26 mouse cellular contexts compared by ENCODE assay signal in genomic region chr5:48340808-48341433, GRCm38 (mm10). TPM values are rescaled to one million over a fixed set of nuclear protein-coding genes. Genes with fewer than 3 reads are reported as not detected.
DNase-seq lines count a peak whose midpoint lies in the region; ATAC-seq and TF ChIP-seq lines count a peak whose summit lies in the region.
"Had no signal": no experiment of that assay in that cellular context is flagged by ENCODE, and none has a peak within 500 bp of the region (broad histone marks: within the 10 kb centered on the region; RNA-seq: fewer than 3 reads in every experiment).

No protein-coding gene starts in this region.

- H3K9me3 ChIP-seq in kidney, embryonic 14.5 days (ENCODE audit: control insufficient read depth, low read length): no peaks in the 10 kb centered on the region
- no peaks in the 10 kb centered on the region for H3K9me3 ChIP-seq in kidney, postnatal 0 days (replicated peaks; ENCODE audit: low read length)
- H3K9me3 ChIP-seq: embryonic facial prominence, embryonic 12.5 days; embryonic facial prominence, embryonic 15.5 days; heart, embryonic 12.5 days; heart, embryonic 15.5 days had no signal

- no peak overlapping the region for H3K27ac ChIP-seq in kidney, embryonic 14.5 days (ENCODE audit: low read depth, low read length)
- H3K27ac ChIP-seq in kidney, postnatal 0 days: no peak overlapping the region
- no peak overlapping the region for H3K27ac ChIP-seq in kidney, adult 2 months (ENCODE audit: insufficient read depth, low read depth, low read length)
- H3K27ac ChIP-seq: embryonic facial prominence, embryonic 12.5 days; embryonic facial prominence, embryonic 15.5 days; gastrocnemius, adult 2 months; heart, embryonic 15.5 days; hindbrain, embryonic 14.5 days; hindbrain, postnatal 0 days had no signal

- no peak for TF ChIP-seq CTCF in kidney, postnatal 0 days (IDR thresholded peaks at IDR 0.05; ENCODE audit: low read depth)
- TF ChIP-seq CTCF in kidney, adult 2 months (conservative IDR thresholded peaks at IDR 0.05; ENCODE audit: insufficient read depth, insufficient read length, low read depth, low read length): no peak

- H3K4me2 ChIP-seq in kidney, embryonic 14.5 days (replicated peaks; ENCODE audit: low read depth, low read length): no peak overlapping the region
- peak overlapping the region; percentile 10; the same call in 1 of the 2 replicates for H3K4me2 ChIP-seq in kidney, postnatal 0 days (ENCODE audit: low read length)
- H3K4me2 ChIP-seq: embryonic facial prominence, embryonic 12.5 days; embryonic facial prominence, embryonic 15.5 days; heart, embryonic 12.5 days; heart, embryonic 15.5 days; hindbrain, embryonic 14.5 days had no signal

- H3K36me3 ChIP-seq in kidney, embryonic 14.5 days (ENCODE audit: control insufficient read depth, insufficient read depth, low read length): no peaks in the 10 kb centered on the region
- H3K36me3 ChIP-seq in kidney, postnatal 0 days (ENCODE audit: insufficient read depth, low read length): no peaks in the 10 kb centered on the region
- no peaks in the 10 kb centered on the region for H3K36me3 ChIP-seq in kidney, adult 2 months (ENCODE audit: control insufficient read depth, insufficient read depth, low read length)
- H3K36me3 ChIP-seq: embryonic facial prominence, embryonic 12.5 days; embryonic facial prominence, embryonic 15.5 days; heart, embryonic 12.5 days; heart, embryonic 15.5 days had no signal

- no peak for TF ChIP-seq POLR2A in kidney, adult 2 months (IDR thresholded peaks at IDR 0.05; ENCODE audit: low read depth, low read length)

- no peak overlapping the region for H3K9ac ChIP-seq in kidney, embryonic 14.5 days (ENCODE audit: low read depth, low read length)
- no peak overlapping the region for H3K9ac ChIP-seq in kidney, postnatal 0 days (ENCODE audit: low read depth, low read length)
- H3K9ac ChIP-seq: embryonic facial prominence, embryonic 12.5 days; embryonic facial prominence, embryonic 15.5 days; forebrain, postnatal 0 days; heart, embryonic 12.5 days; heart, embryonic 15.5 days; hindbrain, embryonic 14.5 days had no signal

- H3K4me3 ChIP-seq in kidney, embryonic 14.5 days (ENCODE audit: low read length): no peak overlapping the region
- no peak overlapping the region for H3K4me3 ChIP-seq in kidney, postnatal 0 days (replicated peaks; ENCODE audit: low read depth, low read length)
- no peak overlapping the region for H3K4me3 ChIP-seq in kidney, adult 2 months (ENCODE audit: insufficient read depth, low read depth, low read length)
- H3K4me3 ChIP-seq: embryonic facial prominence, embryonic 12.5 days; embryonic facial prominence, embryonic 15.5 days; gastrocnemius, adult 2 months; heart, embryonic 12.5 days; heart, embryonic 15.5 days had no signal

- peak; percentile 85 for ATAC-seq in kidney, embryonic 14.5 days (ENCODE audit: low FRiP score, low TSS enrichment)
- no peak for ATAC-seq in kidney, postnatal 0 days (replicated peaks; ENCODE audit: low FRiP score, low read depth)
- ATAC-seq: CD4-positive, CD25-positive, alpha-beta regulatory T cell, adult 4 months; forebrain, embryonic 14.5 days; forebrain, postnatal 0 days; hindbrain, postnatal 0 days; inflammation-experienced regulatory T-cells, adult 6 months had no signal

- no peaks in the 10 kb centered on the region for H3K4me1 ChIP-seq in kidney, embryonic 14.5 days (ENCODE audit: control insufficient read depth, insufficient read depth, low read length)
- no peaks in the 10 kb centered on the region for H3K4me1 ChIP-seq in kidney, postnatal 0 days (replicated peaks; ENCODE audit: insufficient read depth, low read length)
- H3K4me1 ChIP-seq in kidney, adult 2 months (ENCODE audit: control insufficient read depth, insufficient read depth, low read length): no peaks in the 10 kb centered on the region
- H3K4me1 ChIP-seq: embryonic facial prominence, embryonic 12.5 days; embryonic facial prominence, embryonic 15.5 days; heart, embryonic 12.5 days; heart, embryonic 15.5 days had no signal

- 21% methylated on average over 7 of the region's 7 CpGs for WGBS in kidney, embryonic 14.5 days
- 30% methylated on average over 7 of the region's 7 CpGs for WGBS in kidney, postnatal 0 days
- 36% methylated on average over 7 of the region's 7 CpGs for WGBS in kidney, adult 2 months

- DNase-seq in kidney, adult 18-20 months: no peak
- peak; percentile 51 for DNase-seq in kidney, postnatal 0 days (ENCODE audit: low spot score)
- no peak for DNase-seq in kidney, adult 2 months
- DNase-seq in retina, embryonic 14.5 days (ENCODE audit: low spot score): peak; percentile 29
- DNase-seq in adrenal gland, adult (ENCODE audit: inconsistent age in 2 of 2, low spot score in 1 of 2): no peak
- DNase-seq: adrenal gland, adult 8-10 months; adrenal gland, postnatal 25 days; cerebellum, adult 18-20 months; cerebellum, adult 9-11 months; cerebellum, postnatal 25 days; forebrain, postnatal 0 days; gastrocnemius, adult 2 months; gastrocnemius, postnatal 14 days; heart, adult 18-20 months; heart, postnatal 10 days; heart, postnatal 4 days had no signal

- no peaks in the 10 kb centered on the region for H3K27me3 ChIP-seq in kidney, embryonic 14.5 days (ENCODE audit: control insufficient read depth, insufficient read depth, low read length)
- no peaks in the 10 kb centered on the region for H3K27me3 ChIP-seq in kidney, postnatal 0 days (ENCODE audit: insufficient read depth, low read length)
- no peaks in the 10 kb centered on the region for H3K27me3 ChIP-seq in kidney, adult 2 months (replicated peaks; ENCODE audit: control insufficient read depth, insufficient read depth, low read length)
- H3K27me3 ChIP-seq: embryonic facial prominence, embryonic 12.5 days; embryonic facial prominence, embryonic 15.5 days; heart, embryonic 12.5 days; heart, embryonic 15.5 days had no signal

RNA-seq across cellular contexts. Expression of gene 5730480H06Rik, which starts 13.2 kb away (rescaled TPM):
- polyA plus RNA-seq in kidney, embryonic 14.5 days (2014; fragmentation: Nextera tagmentation; extraction: Ambion mirVana): 30.2 and 32.1 TPM in 2 replicates
- 23.6 and 23.8 TPM in 2 replicates for polyA plus RNA-seq in kidney, postnatal 0 days (2015; fragmentation: Nextera tagmentation; extraction: Ambion mirVana)
- polyA plus RNA-seq in kidney, adult 2 months (2012; rRNA removed): 6.3 and 6.8 TPM in 2 replicates

Comparison
In these comparisons a context has a peak if more than half of its experiments do, and no peak if none do; other contexts are left out.
1. DNase-seq: peak in kidney, postnatal 0 days (single experiment) and retina, embryonic 14.5 days (single experiment); none in kidney, adult 18-20 months (single experiment), kidney, adult 2 months (single experiment) and adrenal gland, adult (0 of 2).